Mouse (Mus musculus) frontal cortex, postnatal 25 days (tissue): ENCODE measurements around the gene Styx.
A peak's percentile ranks its signal among the peaks of the same experiment; 100 is the strongest.

Source experiments
- DNase-seq, 2 experiments: peaks; one replicate each; pipeline ENCODE4 v3.0.0; 2022; ENCODE audit warnings: low spot score in 2 of 2

Styx gene

GRCm38 (mm10) chr14:45350931-45351859 lies at the start of gene Styx:
Gene Styx (plus strand): TSS chr14:45351093.
- peak; percentile 74 to 86 for DNase-seq

- no peak for DNase-seq
These were observed 47.0 kb upstream of the Styx start for GRCm38 (mm10) chr14:45303939-45304338.

DNA sequence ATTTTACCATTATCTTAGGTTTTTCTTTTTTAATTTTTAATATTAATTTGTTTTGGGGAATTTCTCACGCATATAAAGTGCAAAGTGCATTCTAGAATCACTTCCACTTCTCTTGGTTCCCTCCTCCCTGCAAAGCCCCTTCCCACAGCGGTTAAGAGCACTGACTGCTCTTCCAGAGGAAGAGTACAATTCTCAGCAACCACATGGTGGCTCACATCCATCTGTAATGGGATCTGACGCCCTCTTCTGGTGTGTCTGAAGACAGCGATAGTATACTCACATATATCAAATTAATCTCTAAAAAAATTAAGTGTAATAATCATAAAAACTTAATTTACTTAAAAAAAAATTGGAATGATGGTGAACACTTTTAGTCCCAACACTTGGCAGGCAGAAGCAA lies 46.5 kb upstream of the Styx start:
- DNase-seq = no peak

GRCm38 (mm10) chr14:45305852-45306251 lies 45.0 kb upstream of the Styx start:
- no peak for DNase-seq

- DNase-seq = no peak
These were observed 43.1 kb upstream of the Styx start for GRCm38 (mm10) chr14:45307630-45308328.

DNA sequence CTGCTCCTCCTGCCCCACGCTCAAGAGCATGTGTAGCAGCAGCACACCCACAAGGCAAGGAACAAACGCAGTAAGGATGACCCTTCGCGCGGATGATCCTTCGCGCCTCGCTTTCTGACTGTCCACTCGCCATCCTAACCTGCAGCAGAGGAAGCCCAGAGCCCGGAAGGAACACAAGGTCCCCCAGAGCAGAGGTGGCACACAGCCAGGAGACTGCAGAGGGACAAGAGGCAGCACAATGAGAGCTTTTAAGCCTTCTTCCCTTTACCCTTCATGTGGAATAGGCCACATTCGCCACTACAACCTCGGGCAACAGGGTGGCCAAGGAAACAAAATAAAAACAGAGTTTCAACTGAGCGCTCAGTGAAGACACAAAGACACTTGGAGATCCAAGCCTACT lies 41.2 kb upstream of the Styx start:
- no peak for DNase-seq

GRCm38 (mm10) chr14:45310101-45310500 lies 40.8 kb upstream of the Styx start:
- DNase-seq = no peak

DNA sequence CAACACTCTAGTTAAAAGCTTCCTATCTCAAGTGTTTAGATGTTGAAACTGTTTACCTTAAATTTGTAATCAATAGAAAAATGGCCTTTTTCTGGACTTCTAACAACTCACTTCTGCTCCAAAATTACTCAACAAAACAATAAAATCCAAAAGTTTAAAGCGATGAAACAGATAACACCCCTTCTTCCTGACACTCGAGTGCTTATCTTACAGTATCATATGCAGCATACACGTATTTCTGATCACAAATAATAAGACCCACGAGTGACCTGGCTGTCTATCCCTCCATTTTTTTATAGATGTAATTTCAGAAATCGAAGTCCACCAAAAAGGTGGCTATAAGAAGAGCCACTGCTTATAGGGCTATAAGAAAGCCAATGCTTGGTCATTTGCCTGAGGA lies 34.0 kb upstream of the Styx start:
- DNase-seq = no peak

DNA sequence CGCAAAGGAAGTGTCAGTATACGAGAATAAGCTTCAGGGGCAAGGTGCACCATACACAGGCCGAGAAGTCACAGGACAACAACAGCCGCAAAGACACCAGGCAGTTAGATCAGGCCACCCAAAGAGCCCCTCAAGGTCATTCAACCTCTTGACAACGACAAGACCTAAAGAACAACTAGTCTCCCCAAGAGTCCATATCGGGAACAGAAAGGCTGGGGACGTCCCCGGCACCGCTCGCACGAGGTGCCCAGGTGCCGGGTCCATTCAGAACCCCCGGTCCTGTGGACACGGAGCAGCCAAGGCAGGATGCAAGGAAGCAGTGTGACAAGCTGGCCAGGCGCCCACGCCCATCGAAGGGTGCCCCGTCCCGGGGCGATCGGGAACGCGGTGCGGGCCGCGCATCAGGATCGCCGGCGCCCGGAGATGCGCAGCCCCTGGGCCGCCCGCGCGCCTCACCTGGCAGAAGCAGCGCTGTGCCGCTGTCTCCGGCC lies 32.9 kb upstream of the Styx start:
- no peak for DNase-seq

- peak; percentile 69 to 74 for DNase-seq
These were observed 32.3 kb upstream of the Styx start, which contains the start of gene Ero1l for GRCm38 (mm10) chr14:45318426-45319236. Gene Ero1l (minus strand): TSS chr14:45318771.

DNA sequence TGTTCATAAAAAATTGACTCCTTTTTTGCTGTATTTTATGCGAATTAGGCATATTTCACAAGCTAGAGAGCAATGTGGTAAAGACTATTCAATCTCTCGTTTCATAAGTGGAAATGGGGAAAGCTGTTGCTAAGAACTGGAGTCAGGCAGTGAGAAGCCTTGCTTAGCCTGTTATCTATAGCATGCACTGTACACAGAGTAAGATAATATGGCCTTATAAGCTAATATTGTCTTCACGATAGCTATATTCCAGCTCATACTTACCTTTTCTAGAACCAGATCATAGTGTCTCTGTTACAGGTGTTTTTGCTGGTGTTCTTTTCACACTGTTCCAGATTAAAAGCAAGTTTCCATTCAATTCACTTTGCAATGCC lies 31.7 kb upstream of the Styx start:
- no peak for DNase-seq

GRCm38 (mm10) chr14:45320111-45320510 lies 30.8 kb upstream of the Styx start:
- no peak for DNase-seq

DNA sequence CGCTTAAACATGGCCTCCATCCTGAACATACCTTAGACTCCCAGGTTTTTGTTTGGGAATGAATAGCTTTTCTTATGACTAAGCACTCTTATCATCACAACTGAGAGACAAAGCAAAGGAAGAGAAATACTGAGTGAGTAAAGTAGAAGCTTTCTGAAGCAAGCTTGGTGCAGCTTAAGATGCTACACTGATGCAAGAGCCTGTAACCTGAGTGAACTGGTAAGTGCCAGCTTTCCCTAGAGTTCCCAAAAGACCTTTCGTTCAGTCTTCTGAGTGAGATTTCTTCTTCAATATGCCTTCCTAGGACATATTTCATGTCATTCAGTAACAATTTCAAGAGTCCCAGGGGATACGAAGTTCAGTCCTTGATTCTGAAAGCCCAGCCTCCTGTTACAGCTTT lies 29.8 kb upstream of the Styx start:
- no peak for DNase-seq

DNA sequence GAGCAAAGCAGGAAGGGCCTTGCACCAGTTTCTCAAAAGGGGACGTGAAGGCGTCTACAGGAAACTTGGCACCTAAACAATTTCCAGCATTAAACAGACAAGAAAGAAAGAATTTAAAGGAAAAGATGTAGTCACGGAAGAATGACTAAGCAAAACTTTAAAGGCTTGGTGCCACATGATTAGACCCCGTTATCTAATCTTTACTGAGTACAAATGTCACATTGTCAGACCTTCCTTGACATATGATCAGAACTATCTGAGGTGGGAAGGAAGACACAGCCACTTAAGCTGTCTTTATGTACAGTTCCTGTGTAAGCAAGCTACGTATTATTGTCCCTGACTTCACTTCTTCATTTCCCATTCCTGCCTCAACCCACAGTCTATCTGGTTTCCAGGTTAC lies 29.3 kb upstream of the Styx start:
- DNase-seq = no peak

GRCm38 (mm10) chr14:45322450-45322849 lies 28.4 kb upstream of the Styx start:
- DNase-seq = no peak

- DNase-seq = no peak
These were observed 27.6 kb upstream of the Styx start for GRCm38 (mm10) chr14:45323320-45323719.

DNA sequence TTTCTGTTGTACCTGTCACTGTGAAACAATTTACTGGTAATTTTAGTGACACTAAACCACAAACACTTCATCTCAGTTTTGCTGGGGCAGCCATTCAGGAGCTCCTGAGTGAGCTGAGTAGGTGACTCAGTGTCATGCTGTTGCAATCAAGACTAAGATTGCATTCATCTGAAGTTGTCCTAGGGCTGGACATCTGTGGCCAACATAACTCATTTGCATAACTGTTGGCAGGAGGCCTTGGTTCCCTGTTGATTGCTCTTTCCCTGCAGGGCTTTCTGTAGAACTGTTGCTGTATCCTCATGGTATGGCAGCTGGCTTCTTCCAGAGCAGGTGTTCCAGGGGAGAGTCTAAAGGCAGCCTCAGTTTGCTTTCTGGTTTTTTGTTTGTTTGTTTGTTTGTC lies 25.4 kb upstream of the Styx start:
- no peak for DNase-seq

DNA sequence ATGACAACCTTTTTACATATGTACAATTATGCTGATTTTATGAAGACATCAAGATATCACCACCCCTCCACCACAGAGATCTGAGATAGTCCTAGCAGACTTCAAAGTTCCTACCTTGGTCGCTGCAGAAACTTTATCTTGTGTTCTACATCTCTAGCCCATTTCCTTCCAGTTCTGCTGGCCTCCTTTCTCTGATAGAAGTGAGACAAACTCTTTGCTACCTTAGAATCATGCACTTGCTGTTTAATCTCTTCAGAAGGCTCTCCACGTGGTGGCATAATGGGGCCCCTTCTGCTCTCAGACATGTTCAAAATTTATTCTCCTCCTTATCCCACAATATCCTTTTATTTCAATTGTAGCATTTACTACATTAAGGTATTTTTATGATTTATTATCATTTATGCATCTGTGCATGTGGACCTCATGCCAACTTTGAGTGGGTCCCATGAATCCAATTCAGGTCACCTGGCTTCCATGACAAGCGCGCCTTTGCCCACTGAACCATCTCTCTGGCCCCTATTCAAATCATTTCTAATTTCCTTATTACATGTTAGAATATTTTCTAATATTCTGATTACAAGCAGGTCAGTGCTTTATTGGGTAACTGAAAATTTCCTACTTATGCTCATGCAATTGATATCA lies 22.7 kb upstream of the Styx start:
- DNase-seq = no peak

DNA sequence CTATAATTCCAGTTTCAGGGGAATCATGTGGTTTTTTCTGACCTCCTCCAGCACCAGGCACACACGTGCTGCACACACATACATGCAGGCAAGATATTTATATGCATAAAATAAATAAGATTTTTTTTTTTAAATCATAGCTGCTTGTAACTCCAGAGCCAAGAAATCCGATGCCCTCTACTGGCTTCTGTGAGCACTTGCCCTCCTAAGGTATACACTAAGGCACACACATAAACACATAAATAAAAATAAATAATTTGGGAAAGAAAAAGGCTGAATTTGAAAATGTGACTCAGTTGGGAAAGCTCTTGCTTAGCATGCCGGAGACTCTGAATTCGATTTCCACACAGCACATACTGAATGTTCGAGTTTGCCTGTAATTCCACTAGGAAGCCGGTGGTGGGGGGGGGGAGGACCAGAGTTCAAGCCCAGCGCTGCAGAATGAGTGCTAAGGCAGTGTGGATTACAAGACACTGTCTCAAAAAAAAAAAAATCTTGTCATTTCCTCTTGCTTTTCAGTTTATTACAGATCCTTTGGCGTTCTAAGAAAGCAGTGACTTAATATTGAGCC lies 21.8 kb upstream of the Styx start:
- DNase-seq = no peak

DNA sequence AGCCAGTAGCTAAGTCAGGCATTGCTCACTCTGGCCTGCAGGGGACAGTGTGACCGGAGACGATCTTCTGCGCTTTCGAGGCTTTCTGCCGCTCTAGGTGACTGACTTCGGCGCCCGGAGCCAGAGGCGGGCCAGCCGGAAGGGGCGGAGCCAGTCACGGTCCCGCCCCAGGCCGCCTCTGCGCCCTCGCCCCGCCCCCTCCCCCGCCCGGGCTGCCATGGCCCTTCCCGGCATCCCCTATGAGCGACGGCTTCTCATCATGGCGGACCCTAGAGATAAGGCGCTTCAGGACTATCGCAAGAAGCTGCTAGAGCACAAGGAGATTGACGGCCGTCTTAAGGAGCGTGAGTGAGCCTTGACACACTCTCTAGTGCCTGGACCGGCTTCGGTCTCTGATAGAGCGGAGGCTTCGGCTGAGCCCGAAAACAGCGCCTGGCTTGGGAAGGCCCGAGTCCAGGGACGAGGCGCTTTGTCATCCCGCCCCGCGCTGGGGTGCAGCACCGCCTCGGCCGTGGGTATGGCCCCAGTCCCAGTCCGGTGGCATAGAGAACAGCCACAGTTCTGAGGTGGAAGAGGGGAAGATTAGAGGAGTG lies 21.2 kb upstream of the Styx start, which contains the start of gene Psmc6:
Psmc6 (plus strand) TSS at position 200 of the 593 bp plus-strand sequence.
- DNase-seq = peak; percentile 74 to 82
